Mouse (Mus musculus) G1E (cell line): ENCODE measurements around the gene Srr. TPM values are rescaled to one million over a fixed set of nuclear protein-coding genes. Genes with fewer than 3 reads are reported as not detected.

Source experiments
- ATAC-seq: 2 replicates; pipeline ENCODE4 v1.8.0; 2016; ENCODE audit warnings: mild to moderate bottlenecking; ENCODE audit not compliant: insufficient number of reproducible peaks, poor library complexity, low FRiP score, severe bottlenecking; ENCODE audit errors: extremely low read depth
- DNase-seq: peaks from one replicate; pipeline ENCODE4 v3.0.0; 2012; ENCODE audit warnings: low spot score
- H3K27me3 ChIP-seq: 2 replicates; pipeline ENCODE4 v1.6.1; 2012; ENCODE audit warnings: mild to moderate bottlenecking, low read length, inconsistent platforms; ENCODE audit not compliant: insufficient read depth
- H3K36me3 ChIP-seq: replicated peaks from 2 replicates; pipeline ENCODE3; 2012; ENCODE audit warnings: mild to moderate bottlenecking, inconsistent platforms
- H3K4me1 ChIP-seq: 2 replicates; pipeline ENCODE4 v1.6.1; 2012; ENCODE audit warnings: low read depth, low read length, inconsistent platforms, mixed read lengths; ENCODE audit not compliant: insufficient read depth
- H3K4me3 ChIP-seq: 2 replicates; pipeline ENCODE4 v1.5.1; 2012; ENCODE audit warnings: low read depth, mild to moderate bottlenecking, inconsistent platforms, low read length, moderate library complexity, mixed read lengths
- H3K9me3 ChIP-seq: replicated peaks from 2 replicates; pipeline ENCODE4 v1.6.1; 2012; ENCODE audit warnings: inconsistent platforms
- CTCF ChIP-seq: IDR thresholded peaks from 2 replicates; pipeline ENCODE4 v1.5.1; 2012; ENCODE audit warnings: low read depth, low read length, inconsistent platforms, mixed read lengths
- GATA1 ChIP-seq: IDR thresholded peaks from 2 replicates; pipeline ENCODE4 v1.6.1; 2012; ENCODE audit warnings: borderline replicate concordance, low read length, inconsistent platforms, mixed read lengths
- GATA2 ChIP-seq: IDR thresholded peaks from 2 replicates; pipeline ENCODE4 v1.6.1; 2012; ENCODE audit warnings: low read depth, low read length, inconsistent platforms, borderline replicate concordance
- POLR2AphosphoS5 ChIP-seq: IDR thresholded peaks from 2 replicates; pipeline ENCODE4 v1.6.1; 2012; ENCODE audit warnings: low read depth, low read length, inconsistent platforms; ENCODE audit not compliant: insufficient replicate concordance
- TAL1 ChIP-seq: conservative IDR thresholded peaks from 2 replicates; pipeline ENCODE4 v1.6.1; 2012; ENCODE audit warnings: low read depth, low read length, inconsistent platforms, mixed read lengths
- polyA plus RNA-seq: library from polyadenylated mRNA; stranded (reverse); fragments of >175 nt; gene quantifications from 2 replicates; pipeline ENCODE4 v1.2.3, GENCODE M21; 2012
- total RNA-seq, 2 experiments: library from RNA; stranded (forward) in 1 of 2; stranded (reverse) in 1 of 2; fragments of 200-1000 nt in 1 of 2; fragments of >200 nt in 1 of 2; fragmentation: Nextera tagmentation in 1 of 2; gene quantifications; 2 replicates each; pipeline ENCODE4 v1.2.3; 2014 to 2017

Gene Srr
- total and polyA plus RNA-seq, 3 experiments = 3.0 to 24.7 (median 6.0) TPM

DNA sequence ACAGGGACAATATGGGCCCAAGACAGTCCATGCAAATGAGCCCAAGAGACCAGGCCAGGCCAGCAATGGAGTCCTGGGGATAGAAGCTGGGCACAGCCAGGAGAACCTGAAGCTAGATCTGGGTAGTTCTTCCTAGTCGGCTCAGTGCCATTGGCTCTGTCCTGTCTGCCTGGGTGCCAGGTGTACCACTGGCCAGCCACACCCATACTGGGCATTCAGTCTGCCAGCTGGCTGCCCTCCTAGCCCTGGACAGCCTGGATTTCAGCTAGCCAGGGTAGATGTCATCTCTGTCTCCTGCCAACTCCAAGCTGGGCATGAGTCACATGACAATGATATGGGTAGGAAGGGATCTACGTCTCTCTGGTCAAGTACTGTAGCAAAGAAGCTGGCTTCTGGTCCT is 58.6 kb downstream of the Srr start:
- Histone ChIP-seq H3K36me3 (peaks cover 88% of the 10 kb centered on the region), H3K27me3 (no peaks in the 10 kb centered on the region), H3K4me3 (no peak overlapping the region), H3K4me1 (no peaks in the 10 kb centered on the region), H3K9me3 (no peaks in the 10 kb centered on the region)
- DNase-seq = no peak
- ATAC-seq = no peak
- TF ChIP-seq CTCF (no peak), GATA1 (no peak), GATA2 (no peak), TAL1 (no peak), POLR2AphosphoS5 (no peak)

DNA sequence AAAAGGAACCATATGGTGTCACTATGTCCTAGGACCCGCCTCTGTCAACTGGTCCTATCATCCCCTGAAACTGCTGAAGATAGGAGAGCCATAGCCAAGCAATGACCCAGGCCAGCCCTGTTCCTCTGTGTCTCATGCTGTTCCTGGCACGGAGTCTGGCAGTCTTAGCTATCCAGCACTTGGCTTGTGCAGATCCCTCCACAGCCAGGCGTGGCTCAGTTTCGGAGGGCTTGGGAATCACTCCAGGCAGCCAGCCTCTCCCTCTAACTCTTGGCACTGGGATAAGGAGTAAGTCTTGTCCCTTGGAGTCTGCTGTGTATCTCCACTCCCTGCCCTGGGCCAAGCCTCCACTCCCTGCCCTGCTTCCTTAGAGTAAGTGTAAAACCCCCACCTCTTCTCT is 59.1 kb downstream of the Srr start:
- no peak for ATAC-seq

DNA sequence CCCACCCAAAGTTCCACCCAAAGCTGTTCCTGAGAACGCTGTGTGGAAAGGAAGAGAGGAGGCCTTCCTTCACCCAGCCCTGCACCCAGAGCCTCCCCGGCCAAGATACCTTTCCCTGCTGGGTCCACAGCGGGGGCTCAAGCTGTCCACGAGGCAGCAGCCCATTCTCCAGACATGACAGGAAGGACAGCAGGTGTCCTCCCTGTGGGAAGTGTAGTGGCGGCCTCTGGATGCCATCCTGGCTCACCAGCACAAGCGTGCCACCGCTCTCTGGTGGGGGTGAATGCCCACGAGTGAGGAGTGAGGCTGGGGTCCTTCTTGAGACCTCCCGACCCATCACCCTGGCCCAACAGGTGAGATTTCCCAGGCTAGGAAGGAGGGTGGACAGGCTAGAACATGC is 60.5 kb downstream of the Srr start:
- DNase-seq (no peak), ATAC-seq (no peak)
- Histone ChIP-seq H3K4me3 (no peak overlapping the region), H3K4me1 (no peaks in the 10 kb centered on the region; the same call in 1 of the 2 replicates), H3K27me3 (no peaks in the 10 kb centered on the region), H3K36me3 (peaks cover 93% of the 10 kb centered on the region), H3K9me3 (no peaks in the 10 kb centered on the region)
- TF ChIP-seq TAL1 (no peak), GATA1 (no peak), CTCF (no peak), POLR2AphosphoS5 (no peak), GATA2 (no peak)

More for the DNA sequence above, 59.1 kb downstream of the Srr start:
- no peaks in the 10 kb centered on the region for H3K4me1 ChIP-seq
- H3K4me3 ChIP-seq = no peak overlapping the region
- TF ChIP-seq GATA2 = no peak
- no peak for TF ChIP-seq GATA1
- TF ChIP-seq TAL1 = no peak
- TF ChIP-seq POLR2AphosphoS5 = no peak
- no peak for TF ChIP-seq CTCF
- H3K36me3 ChIP-seq = peaks cover 90% of the 10 kb centered on the region
- H3K27me3 ChIP-seq = no peaks in the 10 kb centered on the region
- H3K9me3 ChIP-seq = no peaks in the 10 kb centered on the region
- no peak for DNase-seq

DNA sequence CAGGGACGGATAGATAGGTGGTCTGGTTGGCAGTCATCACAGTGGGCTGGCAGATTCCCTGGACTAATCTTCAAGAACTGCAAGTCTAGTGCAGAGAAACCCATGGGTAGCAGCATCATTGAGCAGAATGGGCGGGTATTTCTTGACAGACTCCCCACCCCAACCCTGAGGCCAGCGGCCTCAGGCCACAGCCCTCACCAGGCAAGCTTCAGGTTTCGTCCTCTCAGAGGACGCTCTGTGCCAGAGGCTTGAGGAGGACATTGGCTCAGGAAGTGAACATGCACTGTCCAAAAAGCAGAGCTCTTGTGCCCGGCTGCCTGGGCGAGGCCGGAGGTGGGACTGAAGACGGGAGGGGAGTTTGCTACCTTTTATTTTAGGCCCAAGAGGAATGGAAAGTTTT is 61.3 kb downstream of the Srr start:
- Histone ChIP-seq H3K9me3 (no peaks in the 10 kb centered on the region), H3K4me3 (no peak overlapping the region), H3K4me1 (no peaks in the 10 kb centered on the region; the same call in 1 of the 2 replicates), H3K27me3 (no peaks in the 10 kb centered on the region), H3K36me3 (peaks cover 93% of the 10 kb centered on the region)
- ATAC-seq = no peak
- TF ChIP-seq GATA2 (no peak), POLR2AphosphoS5 (no peak), TAL1 (no peak), GATA1 (no peak), CTCF (no peak)
- no peak for DNase-seq

DNA sequence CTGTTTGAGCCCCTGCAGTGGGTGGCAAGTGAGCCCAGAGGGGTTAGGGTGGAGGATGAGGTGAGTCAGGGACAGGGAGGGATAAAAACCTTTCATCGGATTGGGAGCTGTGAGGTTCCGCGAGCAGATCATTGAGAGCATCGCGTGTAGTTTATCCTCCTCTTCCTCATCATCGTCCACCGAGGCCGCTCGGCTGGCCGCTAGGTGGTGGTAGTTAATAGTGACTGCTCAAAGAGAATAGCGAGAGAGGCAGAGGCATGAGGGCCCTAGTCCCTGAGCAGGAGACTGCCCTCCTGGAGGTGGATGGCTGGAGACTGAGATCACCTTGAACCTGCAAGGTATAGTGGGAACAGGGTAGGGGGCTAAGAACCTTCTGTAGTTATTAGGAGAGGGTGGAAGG is 62.3 kb downstream of the Srr start:
- H3K36me3 ChIP-seq = peaks cover 93% of the 10 kb centered on the region
- H3K4me3 ChIP-seq = no peak overlapping the region
- ATAC-seq (no peak), DNase-seq (no peak)
- no peaks in the 10 kb centered on the region; the same call in 1 of the 2 replicates for H3K4me1 ChIP-seq
- H3K27me3 ChIP-seq = no peaks in the 10 kb centered on the region
- no peak for TF ChIP-seq GATA1
- H3K9me3 ChIP-seq = no peaks in the 10 kb centered on the region

DNA sequence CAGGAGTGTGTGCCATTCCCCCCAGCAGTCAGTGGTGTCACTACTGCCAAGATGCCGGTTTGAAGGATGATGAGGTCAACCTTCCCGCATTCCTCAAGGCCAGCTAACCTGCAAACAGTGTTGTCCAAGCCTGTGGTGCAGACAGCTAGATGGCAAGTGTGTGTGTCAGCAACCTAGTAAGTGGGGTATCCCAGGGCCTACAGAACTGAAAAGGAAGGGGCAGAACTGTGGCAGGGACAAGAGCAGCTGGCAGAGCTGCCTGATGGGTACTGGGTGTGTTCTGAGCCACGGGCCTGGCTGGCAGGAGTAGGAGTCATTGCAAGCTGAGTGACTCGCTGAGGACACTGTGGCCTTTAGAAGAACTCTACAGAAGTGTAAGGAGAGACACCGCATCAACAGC is 63.6 kb downstream of the Srr start:
- no peak for DNase-seq
- Histone ChIP-seq H3K36me3 (peaks cover 91% of the 10 kb centered on the region), H3K27me3 (no peaks in the 10 kb centered on the region), H3K4me1 (no peaks in the 10 kb centered on the region; the same call in 1 of the 2 replicates), H3K4me3 (no peak overlapping the region), H3K9me3 (no peaks in the 10 kb centered on the region)
- ATAC-seq = no peak
- TF ChIP-seq CTCF (no peak), POLR2AphosphoS5 (no peak), GATA1 (no peak), GATA2 (no peak), TAL1 (no peak)

DNA sequence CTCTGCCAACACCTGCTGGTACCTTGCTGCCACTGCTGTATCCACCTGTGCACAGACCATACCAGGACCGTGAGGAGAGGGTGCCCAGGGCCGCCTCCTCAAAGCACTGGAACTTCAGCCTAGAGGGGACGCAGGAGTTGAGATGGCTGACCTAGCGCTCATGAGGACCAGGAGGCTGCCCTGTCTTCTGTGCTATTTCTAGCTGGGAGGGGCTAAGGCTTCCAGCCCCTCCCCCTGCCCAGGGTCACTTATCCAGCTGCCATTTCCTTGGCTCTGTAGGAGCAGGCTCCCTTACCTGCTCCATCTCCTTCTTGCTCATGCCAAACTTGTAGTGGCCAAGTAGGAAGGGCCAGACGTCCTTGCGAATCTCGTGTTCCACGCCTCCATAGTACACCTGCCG is 68.0 kb downstream of the Srr start:
- Histone ChIP-seq H3K9me3 (no peaks in the 10 kb centered on the region), H3K36me3 (peaks cover 79% of the 10 kb centered on the region), H3K4me1 (no peaks in the 10 kb centered on the region; the same call in 1 of the 2 replicates), H3K27me3 (no peaks in the 10 kb centered on the region), H3K4me3 (no peak overlapping the region)
- ATAC-seq (no peak), DNase-seq (no peak)
- TF ChIP-seq GATA1 (no peak), POLR2AphosphoS5 (no peak), TAL1 (no peak)

Other genes starting within 250 kb of the Srr start
- gene Pafah1b1, start 201.3 kb downstream of the Srr start, total RNA-seq (2014; fragmentation: Nextera tagmentation) = 96.1 and 115 TPM in 2 replicates
- gene Pafah1b1, start 201.3 kb downstream of the Srr start, total RNA-seq (2017) = 80.9 and 91.5 TPM in 2 replicates
- 10.0 and 12.4 TPM in 2 replicates for gene Pafah1b1, start 201.3 kb downstream of the Srr start, polyA plus RNA-seq
- gene Mettl16, start 155.1 kb downstream of the Srr start, total RNA-seq (2014; fragmentation: Nextera tagmentation) = 29.4 and 38.7 TPM in 2 replicates
- gene Mettl16, start 155.1 kb downstream of the Srr start, total RNA-seq (2017) = 32.6 and 36.1 TPM in 2 replicates
- 16.6 and 22.9 TPM in 2 replicates for gene Mettl16, start 155.1 kb downstream of the Srr start, polyA plus RNA-seq
- 19.6 and 28.1 TPM in 2 replicates for gene Mnt, start 95.0 kb downstream of the Srr start, total RNA-seq (2014; fragmentation: Nextera tagmentation)
- 3.0 and 4.6 TPM in 2 replicates for gene Mnt, start 95.0 kb downstream of the Srr start, total RNA-seq (2017)
- 117 and 145 TPM in 2 replicates for gene Mnt, start 95.0 kb downstream of the Srr start, polyA plus RNA-seq
- 7.4 and 9.7 TPM in 2 replicates for gene Sgsm2, start 28.9 kb downstream of the Srr start, total RNA-seq (2014; fragmentation: Nextera tagmentation)
- 4.7 and 5.2 TPM in 2 replicates for gene Sgsm2, start 28.9 kb downstream of the Srr start, total RNA-seq (2017)
- gene Sgsm2, start 28.9 kb downstream of the Srr start, polyA plus RNA-seq = 10.3 and 10.5 TPM in 2 replicates
- gene Tsr1, start 27.9 kb downstream of the Srr start, total RNA-seq (2014; fragmentation: Nextera tagmentation) = 41.2 and 58.1 TPM in 2 replicates
- gene Tsr1, start 27.9 kb downstream of the Srr start, total RNA-seq (2017) = 72.5 and 74.6 TPM in 2 replicates
- 34.5 and 38.4 TPM in 2 replicates for gene Tsr1, start 27.9 kb downstream of the Srr start, polyA plus RNA-seq
- 42.1 and 54.4 TPM in 2 replicates for gene Smg6, start 125 bp downstream of the Srr start, total RNA-seq (2014; fragmentation: Nextera tagmentation)
- gene Smg6, start 125 bp downstream of the Srr start, total RNA-seq (2017) = 15.2 and 17.4 TPM in 2 replicates
- gene Smg6, start 125 bp downstream of the Srr start, polyA plus RNA-seq = 51.7 and 54.3 TPM in 2 replicates
- not detected in 2 replicates for gene Hic1, start 243.6 kb upstream of the Srr start, total RNA-seq (2014; fragmentation: Nextera tagmentation)
- gene Hic1, start 243.6 kb upstream of the Srr start, total RNA-seq (2017) = 0.05 TPM in 1 of 2 replicates, not detected in the other
- gene Hic1, start 243.6 kb upstream of the Srr start, polyA plus RNA-seq = 0.22 and 0.29 TPM in 2 replicates